Mouse (Mus musculus): ENCODE data around the gene Haus7.
"Not testable (repeated sequence)": the region's sequence is repeated elsewhere in the genome, so short reads cannot be mapped to it uniquely, and the experiment has no call there.

Gene Haus7

DNA sequence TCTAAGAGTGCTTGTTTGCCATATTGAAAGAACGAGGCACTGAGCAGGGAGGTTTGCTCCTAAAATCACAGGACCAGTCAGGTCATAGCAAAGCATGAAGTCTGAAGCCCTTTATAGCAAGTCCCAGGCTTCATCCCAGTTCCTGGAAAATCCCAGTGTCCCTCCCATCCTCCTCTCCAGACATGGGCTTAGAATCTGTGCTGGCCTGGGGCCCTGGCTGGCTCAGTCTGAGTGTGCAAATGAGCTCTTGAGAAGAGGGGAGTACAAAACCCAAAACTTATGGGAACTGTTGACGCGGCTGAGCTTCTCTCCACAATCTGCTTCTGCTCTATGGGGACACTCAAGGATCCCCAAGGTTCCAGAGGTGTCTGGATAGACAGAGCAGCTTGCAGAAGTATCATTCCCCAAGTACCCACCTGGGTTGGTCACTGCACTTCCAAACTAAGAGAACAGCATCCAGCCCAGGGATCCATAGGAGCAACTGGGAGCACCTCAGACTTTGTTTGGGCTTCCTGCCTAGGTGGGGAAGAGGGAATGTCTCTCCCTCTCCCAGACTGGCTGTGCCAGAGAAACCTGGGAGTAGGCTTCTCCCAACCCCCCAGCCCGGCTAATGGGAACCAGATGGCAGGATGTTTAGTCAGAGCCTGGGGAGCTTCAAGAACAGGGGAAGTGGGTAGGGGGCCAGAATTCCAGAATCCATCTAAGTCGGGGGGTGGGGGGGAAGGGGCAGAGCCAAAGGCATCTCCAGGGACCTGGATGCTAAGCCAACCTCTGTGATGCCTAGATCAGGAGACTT lies 8.8 kb upstream of the Haus7 start:
- DNase-seq (ENCODE audit: low spot score in 2 of 2): no peak

DNA sequence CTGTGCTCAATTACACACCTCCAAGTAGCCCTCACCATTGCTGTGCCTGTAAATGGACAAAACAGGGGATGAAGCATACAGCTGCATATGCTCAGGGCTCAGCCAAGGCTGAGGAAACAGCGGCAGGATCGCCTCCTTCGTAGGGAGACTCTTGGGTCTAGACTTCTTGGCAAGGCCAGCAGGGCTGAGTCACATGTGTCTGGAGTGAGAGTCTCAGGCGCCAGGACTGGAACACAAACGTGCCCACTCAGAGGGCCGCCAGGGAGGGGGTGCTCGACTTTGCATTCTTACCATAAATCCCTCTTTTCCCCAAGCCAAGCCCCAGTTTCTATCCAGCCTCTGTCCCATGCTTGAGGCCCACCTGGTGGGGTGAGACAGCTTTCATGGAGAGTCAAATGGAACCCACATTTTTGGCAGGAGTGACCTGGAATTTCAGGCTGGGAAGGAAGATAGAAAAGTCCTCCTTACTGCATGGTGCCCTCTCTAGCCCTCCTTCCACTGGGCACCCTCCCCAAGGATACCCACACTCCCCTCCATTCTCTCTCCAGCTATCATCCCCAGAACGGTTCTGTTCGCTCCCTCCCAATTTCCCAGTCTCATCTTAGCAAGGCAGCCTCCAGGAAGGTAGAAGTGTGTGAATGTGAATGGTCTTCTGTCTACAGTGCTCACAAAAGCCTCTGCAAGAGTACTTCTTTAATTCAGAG lies 6.8 kb upstream of the Haus7 start:
- DNase-seq (ENCODE audit: low spot score in 2 of 2): peak in 1 of 2 experiments; percentile 18

DNA sequence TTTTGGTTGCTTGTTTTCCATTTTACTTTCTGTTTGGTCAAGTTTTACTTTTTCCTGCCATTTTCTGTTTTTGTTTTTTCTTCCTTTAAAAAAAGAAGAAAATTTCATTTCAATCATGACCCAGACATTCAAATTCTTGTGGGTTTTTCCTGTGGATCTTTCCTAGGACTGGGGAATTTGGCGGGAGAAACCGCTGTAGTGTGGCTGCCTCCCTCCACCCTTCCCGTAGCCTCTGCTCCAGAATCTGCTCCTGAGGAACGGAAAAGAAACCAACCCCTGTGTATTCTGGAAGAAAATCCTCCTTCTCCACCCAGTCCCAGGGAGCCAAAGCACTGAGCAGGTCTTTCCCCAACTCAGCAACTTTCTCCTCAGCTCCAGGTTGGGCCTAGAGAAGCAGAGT lies 1.9 kb upstream of the Haus7 start:
- no peak for DNase-seq (ENCODE audit: low spot score in 2 of 2)

DNA sequence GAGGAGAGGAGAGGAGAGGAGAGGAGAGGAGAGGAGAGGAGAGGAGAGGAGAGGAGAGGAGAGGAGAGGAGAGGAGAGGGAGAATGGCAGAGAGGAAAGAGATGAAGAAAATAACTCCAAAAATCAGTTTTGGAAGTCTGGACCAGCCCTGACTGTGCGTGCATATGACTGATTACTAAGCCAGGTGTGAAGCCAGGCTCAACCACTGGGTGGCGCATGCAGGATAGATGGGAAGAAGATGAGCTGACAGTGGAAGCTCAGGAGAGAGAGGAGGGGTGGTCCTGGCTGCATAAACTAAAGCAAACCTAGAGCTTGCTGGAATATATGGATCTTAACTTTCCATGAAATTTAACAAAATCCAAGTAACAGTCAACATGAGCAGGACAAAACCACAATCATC lies 6.9 kb downstream of the Haus7 start:
- DNase-seq (ENCODE audit: low spot score in 2 of 2): peak; percentile 51 to 54

DNA sequence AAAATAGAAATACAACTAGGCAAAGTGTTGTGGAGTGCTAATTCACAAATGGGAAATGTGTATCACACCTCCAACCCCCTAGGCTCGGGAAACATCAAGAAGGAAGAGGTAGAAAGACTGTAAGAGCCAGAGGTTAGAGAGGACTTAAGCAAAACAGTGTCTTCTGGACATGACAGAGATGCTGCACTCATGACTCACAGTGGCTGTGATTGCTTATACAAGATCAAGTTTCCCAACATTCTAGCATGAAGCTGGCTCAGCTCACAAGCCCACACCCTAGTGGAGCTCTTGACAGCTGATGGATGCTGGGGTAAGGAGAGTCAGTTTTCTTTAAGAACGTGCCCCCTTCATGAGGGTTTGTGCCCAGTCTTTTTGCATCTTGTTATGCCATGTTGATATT lies 17.4 kb downstream of the Haus7 start:
- DNase-seq (ENCODE audit: low spot score in 2 of 2): no peak

DNA sequence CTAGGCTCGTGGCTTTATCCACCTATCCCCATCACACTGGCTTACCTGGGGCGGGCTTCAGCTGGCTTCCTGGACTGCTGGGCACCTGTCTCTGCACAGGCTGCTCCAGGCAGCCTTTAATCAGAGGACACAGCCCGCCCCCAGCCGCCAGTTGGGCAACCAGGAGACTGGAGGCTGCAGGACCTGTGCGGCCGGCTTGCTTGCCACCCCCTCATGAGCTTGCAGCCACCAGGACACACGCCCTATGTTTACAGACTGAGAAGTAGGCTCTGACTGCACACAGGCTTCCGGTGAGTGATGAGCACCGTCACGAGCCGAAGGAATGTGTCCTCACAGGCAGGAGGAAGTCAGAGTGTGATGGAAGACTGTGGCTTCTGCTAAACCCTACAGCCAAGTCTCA lies 23.6 kb downstream of the Haus7 start, which contains the start of gene Trex2:
TSS of gene Trex2 (minus strand) at position 93 of the 400 bp plus-strand sequence.
- no peak for DNase-seq (ENCODE audit: low spot score in 2 of 2)

DNA sequence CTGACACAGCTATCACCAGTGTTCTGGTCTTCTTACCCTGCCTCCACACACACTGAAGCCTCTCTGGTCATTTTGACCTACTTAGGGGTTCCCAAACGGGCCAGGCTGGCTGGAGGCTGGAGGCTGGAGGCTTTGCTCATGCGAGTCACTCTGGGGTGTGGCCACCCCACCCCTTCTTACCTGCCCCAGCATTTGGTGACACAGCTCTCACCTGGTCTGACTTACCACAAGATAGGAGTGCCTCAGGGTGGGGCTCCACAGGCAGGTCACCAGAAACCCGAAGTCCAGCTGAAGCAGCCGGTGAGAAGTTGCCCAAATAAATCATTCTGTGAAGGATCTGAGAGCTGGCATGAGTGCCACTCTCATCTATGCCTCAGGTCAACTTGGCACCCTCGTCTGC lies 26.0 kb downstream of the Haus7 start:
- no peak for DNase-seq (ENCODE audit: low spot score in 2 of 2)

DNA sequence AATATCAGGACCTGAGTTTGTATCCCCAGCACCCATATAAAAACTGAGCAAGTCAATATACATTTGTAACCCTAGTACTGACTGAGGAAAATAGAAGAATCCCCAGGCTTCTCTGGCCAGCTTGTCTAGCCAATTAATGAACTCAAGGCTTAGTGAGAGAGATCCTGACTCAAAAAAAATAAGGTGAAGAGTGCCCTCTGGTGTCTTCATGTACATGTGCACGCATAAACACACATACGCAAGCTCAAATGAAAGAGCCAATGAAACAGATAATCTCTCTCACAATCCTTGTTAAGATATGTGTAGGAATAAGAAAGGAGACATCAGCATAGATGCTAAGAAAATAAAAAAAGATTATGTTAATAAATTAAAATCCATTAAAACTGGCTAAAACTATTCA lies 28.8 kb downstream of the Haus7 start:
- peak in 1 of 2 experiments; percentile 10 for DNase-seq (ENCODE audit: low spot score in 2 of 2)

DNA sequence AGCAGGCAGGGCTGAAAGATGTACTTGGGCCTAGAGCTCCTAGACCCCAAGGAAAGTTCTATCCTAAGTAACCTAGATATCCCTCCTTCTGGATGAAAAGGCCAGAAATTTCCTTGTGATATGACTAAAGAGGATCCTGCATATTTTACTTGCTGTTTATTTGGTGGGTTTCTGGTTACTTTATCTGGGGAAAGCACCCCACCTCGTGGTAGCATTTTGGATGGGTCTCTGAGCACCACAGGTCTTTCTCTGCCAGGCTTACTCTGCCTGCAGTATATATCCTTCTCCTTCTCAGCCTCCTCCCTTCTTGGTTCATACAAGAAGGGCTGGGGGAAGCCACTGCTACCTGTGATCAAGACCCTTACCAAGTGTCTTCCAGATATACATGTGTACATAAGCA lies 46.1 kb downstream of the Haus7 start:
- DNase-seq (ENCODE audit: low spot score in 2 of 2): peak in 1 of 2 experiments; percentile 2

DNA sequence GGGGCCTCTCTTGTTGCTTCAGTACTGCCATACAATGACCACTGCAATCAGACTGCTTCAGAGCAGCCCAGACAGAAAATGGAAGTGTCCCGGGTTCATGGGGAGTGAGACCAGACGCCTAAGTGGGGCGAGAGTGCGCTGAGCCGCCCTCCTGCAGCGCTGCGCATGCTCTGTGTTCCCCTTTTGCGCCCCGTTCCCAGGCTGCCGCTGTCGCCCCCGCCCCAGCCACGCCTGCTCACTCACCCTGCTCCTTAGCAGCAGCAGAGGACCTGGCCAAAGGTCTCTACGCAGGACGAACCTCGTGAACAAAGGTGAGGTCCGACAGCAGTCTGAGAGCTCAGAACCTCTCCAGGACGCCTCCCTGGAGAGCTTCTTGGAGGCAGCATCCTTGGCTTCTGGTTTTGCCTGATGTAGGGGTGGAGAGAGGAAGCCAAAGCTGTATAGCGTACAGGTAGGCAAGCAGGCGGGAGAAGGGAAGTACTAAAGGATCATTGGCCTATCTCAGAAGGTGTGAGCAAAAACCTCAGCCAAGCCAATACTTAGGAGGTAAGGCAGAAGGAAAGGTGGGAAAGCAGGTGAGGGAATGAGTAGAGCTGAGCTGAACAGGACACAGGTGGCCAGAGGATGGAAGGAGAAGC lies 47.8 kb downstream of the Haus7 start, which contains the start of gene Zfp92:
TSS of gene Zfp92 (plus strand) at position 217 of the 638 bp plus-strand sequence.
- peak; percentile 13 to 40 for DNase-seq (ENCODE audit: low spot score in 2 of 2)

DNA sequence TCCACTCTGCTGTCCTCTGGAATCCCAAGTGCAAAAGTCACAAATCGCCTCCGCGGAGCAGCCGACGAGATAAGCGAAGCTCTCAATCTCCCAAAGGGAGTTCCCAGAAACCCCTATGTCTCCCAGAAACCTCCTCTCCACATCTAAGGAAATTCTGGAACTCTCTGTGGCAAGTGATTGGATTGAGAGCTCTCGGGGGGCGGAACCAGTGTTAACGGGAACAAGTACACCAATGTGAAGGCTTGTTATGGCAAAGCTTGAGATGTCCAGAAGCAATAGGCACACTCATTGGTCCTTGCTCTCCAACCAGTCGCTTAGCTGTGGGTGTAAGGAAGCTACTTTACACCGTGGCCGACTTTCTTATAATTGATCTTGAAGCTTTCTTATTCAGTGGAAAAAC lies 57.2 kb downstream of the Haus7 start:
- no peak for DNase-seq (ENCODE audit: low spot score in 2 of 2)

DNA sequence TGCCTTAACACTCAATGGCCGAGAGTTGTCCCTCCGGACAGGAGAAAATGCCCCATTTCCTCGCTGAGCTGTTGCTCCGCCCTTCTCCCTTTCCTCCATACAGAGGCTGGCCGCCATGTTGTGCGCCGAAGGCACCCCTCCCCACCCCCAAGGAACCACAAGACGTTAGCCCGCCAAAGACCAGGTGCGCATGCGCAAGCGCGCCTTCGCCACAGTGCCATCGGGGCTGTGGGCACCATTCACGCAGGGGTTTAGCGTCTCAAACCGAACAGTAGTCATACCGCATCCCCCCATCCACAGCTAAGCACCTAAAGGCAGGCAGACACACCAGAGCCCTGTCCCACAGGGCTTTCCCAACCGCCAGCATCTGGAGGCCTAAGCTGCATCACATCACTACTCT lies 57.9 kb downstream of the Haus7 start:
- DNase-seq (ENCODE audit: low spot score in 2 of 2): no peak

DNA sequence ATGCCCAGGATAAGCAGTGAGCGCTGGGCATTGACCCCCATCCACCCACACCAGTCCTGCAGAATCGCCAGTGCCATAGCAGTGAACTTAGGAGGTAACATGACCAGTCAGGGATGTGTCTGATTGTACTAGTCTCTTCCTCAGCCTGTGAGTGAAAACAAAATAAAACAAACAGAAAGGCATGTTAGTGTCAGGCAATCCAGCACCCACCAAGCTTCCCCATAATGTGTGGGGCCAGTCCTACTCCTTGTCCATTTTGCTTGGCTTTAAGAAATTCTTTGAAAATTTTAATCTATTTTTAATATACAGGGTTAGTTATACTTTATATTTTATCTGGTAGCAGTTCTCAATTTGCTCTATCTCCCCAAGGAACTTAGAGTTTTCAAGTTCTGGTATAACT lies 60.2 kb downstream of the Haus7 start, which contains the start of gene Gm18336:
TSS of gene Gm18336 (minus strand) at position 101 of the 400 bp plus-strand sequence.
- DNase-seq (ENCODE audit: low spot score in 2 of 2): not testable (repeated sequence)

DNA sequence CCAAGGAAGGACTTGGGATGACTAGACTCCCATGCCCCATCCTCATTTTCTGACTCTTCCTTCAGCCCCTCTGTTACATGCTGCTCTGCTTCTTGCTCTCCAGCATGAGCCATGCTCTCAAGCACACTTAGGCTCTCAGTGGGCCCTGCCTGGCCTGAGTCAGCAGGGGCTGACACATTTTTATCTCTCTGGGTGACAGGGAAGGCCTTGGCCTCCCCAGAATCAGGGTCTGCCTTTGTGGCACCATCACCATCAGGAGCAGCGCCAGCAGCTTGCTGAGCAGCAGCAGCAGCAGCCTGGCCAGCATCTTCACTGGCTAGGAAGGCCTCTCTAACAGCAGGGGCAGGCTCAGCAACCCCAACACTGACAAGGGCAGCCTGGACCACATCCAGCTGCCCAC lies 62.4 kb downstream of the Haus7 start:
- DNase-seq (ENCODE audit: low spot score in 2 of 2): no peak

DNA sequence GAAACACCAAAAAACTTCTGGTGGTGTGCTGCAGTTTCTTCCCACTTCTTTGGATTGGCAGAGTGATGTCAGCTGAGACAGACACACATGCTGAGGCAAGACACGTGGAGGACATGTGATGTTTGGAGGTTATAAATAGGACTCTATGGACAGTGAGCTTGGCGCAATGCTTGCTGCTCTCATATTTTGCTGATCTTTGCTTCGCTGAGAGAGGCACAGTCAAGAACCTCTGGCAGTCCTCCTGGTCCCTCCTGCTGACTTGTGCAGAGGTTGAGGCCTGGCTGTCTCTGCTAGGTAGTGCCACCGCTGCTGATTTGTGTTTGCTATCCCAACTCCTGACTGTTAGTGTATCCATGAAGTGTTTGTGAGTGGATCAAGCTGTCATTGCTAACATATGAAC lies 67.4 kb downstream of the Haus7 start:
- no peak for DNase-seq (ENCODE audit: low spot score in 2 of 2)
